Mouse (Mus musculus): Measurements from ENCODE around the gene Cry2. TPM values are rescaled to one million over a fixed set of nuclear protein-coding genes. Genes with fewer than 3 reads are reported as not detected.

Gene Cry2
- polyA plus RNA-seq, 1 experiment from 2014 or later: 10.0 TPM

GRCm38 (mm10) chr2:92385113-92386051, 48.5 kb downstream of the Cry2 start:
- Histone ChIP-seq H3K27ac (ENCODE audit: low read depth, low read length) (no peak overlapping the region), H3K9ac (ENCODE audit: low read depth, low read length) (no peak overlapping the region), H3K27me3 (replicated peaks; ENCODE audit: control insufficient read depth, insufficient read depth, low read length) (no peaks in the 10 kb centered on the region; the same call in 1 of the 2 replicates), H3K4me2 (replicated peaks; ENCODE audit: low read depth) (no peak overlapping the region), H3K36me3 (ENCODE audit: control insufficient read depth, insufficient read depth) (peaks cover 37% of the 10 kb centered on the region), H3K9me3 (ENCODE audit: control insufficient read depth) (no peaks in the 10 kb centered on the region), H3K4me1 (replicated peaks; ENCODE audit: control insufficient read depth, insufficient read depth, low read length) (0 out of 2 replicates have a peak, but pooled peaks cover 3% of the 10 kb centered on the region), H3K4me3 (ENCODE audit: low read depth, low read length) (no peak overlapping the region)
- no peak for ATAC-seq
- no peak for TF ChIP-seq CTCF (IDR thresholded peaks at IDR 0.05; ENCODE audit: low read depth)
- 72% methylated on average over 22 of the region's 22 CpGs for WGBS

GRCm38 (mm10) chr2:92384101-92384500, 49.7 kb downstream of the Cry2 start:
- ATAC-seq: no peak
- H3K36me3 ChIP-seq (ENCODE audit: control insufficient read depth, insufficient read depth): peaks cover 50% of the 10 kb centered on the region
- no peak overlapping the region for H3K4me3 ChIP-seq (ENCODE audit: low read depth, low read length)
- H3K9ac ChIP-seq (ENCODE audit: low read depth, low read length): no peak overlapping the region
- H3K4me1 ChIP-seq (replicated peaks; ENCODE audit: control insufficient read depth, insufficient read depth, low read length): no peaks in the 10 kb centered on the region
- no peak for TF ChIP-seq CTCF (IDR thresholded peaks at IDR 0.05; ENCODE audit: low read depth)
- WGBS: 77% methylated on average over 4 of the region's 4 CpGs
- no peaks in the 10 kb centered on the region for H3K27me3 ChIP-seq (replicated peaks; ENCODE audit: control insufficient read depth, insufficient read depth, low read length)
- no peak overlapping the region for H3K4me2 ChIP-seq (replicated peaks; ENCODE audit: low read depth)
- no peaks in the 10 kb centered on the region for H3K9me3 ChIP-seq (ENCODE audit: control insufficient read depth)
- H3K27ac ChIP-seq (ENCODE audit: low read depth, low read length): no peak overlapping the region

DNA sequence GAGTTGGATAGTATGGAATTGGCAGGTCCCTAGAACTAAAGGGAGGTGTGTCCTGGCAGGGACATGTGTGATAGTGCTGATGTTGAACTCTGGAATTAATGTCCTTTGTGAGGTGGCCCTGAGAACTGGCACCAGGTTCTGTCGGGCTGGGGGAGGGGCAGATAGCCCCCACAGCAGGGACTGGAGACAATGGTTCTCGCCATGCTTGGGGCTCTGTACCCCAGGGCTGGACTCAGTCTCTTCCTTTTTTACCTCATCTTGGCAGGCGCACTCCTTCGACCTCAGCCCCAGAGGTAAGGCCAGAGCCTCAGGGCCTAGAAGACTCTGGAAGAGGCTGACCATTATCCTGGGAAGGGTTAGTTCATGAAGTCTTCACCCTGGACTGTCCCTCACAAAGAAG, 51.1 kb downstream of the Cry2 start:
- no peak overlapping the region for H3K9ac ChIP-seq (ENCODE audit: low read depth, low read length)
- no peak overlapping the region for H3K4me3 ChIP-seq (ENCODE audit: low read depth, low read length)
- no peak overlapping the region for H3K27ac ChIP-seq (ENCODE audit: low read depth, low read length)
- H3K4me1 ChIP-seq (replicated peaks; ENCODE audit: control insufficient read depth, insufficient read depth, low read length): no peaks in the 10 kb centered on the region
- WGBS: 87% methylated on average over 4 of the region's 4 CpGs
- H3K9me3 ChIP-seq (ENCODE audit: control insufficient read depth): no peaks in the 10 kb centered on the region
- no peak for ATAC-seq
- no peak overlapping the region for H3K4me2 ChIP-seq (replicated peaks; ENCODE audit: low read depth)
- no peak for TF ChIP-seq CTCF (IDR thresholded peaks at IDR 0.05; ENCODE audit: low read depth)
- peaks cover 62% of the 10 kb centered on the region for H3K36me3 ChIP-seq (ENCODE audit: control insufficient read depth, insufficient read depth)
- H3K27me3 ChIP-seq (replicated peaks; ENCODE audit: control insufficient read depth, insufficient read depth, low read length): no peaks in the 10 kb centered on the region

GRCm38 (mm10) chr2:92381901-92382588, 51.8 kb downstream of the Cry2 start, which contains the start of gene 1700029I15Rik:
Gene 1700029I15Rik, plus strand, starts transcription at chr2:92382538.
- H3K36me3 ChIP-seq (ENCODE audit: control insufficient read depth, insufficient read depth): peaks cover 68% of the 10 kb centered on the region
- H3K27ac ChIP-seq (ENCODE audit: low read depth, low read length): no peak within 1 kb of the TSS; the same call in 1 of the 2 replicates
- H3K4me2 ChIP-seq (replicated peaks; ENCODE audit: low read depth): no peak within 1 kb of the TSS
- TF ChIP-seq CTCF (IDR thresholded peaks at IDR 0.05; ENCODE audit: low read depth): no peak
- ATAC-seq: no peak
- H3K9me3 ChIP-seq (ENCODE audit: control insufficient read depth): no peaks in the 10 kb centered on the region
- H3K4me1 ChIP-seq (replicated peaks; ENCODE audit: control insufficient read depth, insufficient read depth, low read length): no peaks in the 10 kb centered on the region
- H3K9ac ChIP-seq (ENCODE audit: low read depth, low read length): no peak within 1 kb of the TSS
- WGBS: 87% methylated on average over 5 of the region's 5 CpGs
- H3K27me3 ChIP-seq (replicated peaks; ENCODE audit: control insufficient read depth, insufficient read depth, low read length): no peaks in the 10 kb centered on the region
- no peak within 1 kb of the TSS for H3K4me3 ChIP-seq (ENCODE audit: low read depth, low read length)

DNA sequence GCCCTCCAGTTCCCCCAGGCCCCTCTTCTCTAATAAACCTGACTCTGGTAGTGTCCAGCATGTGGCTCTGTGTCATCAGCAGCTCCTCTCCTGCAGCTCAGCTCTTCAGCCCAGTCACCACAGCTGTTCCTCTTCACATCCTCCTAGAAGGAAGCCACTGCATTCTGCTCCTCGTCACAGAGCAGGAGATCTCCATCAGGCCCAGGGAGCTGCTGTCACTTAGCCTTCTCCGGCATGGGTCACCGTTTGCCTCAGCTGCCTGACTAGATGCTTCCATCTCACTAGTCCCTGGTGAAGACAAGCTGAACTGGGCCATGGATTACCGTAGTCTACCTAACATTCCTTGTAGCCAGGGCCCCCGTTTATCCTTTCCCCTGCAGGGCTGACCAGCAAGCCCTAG, 52.7 kb downstream of the Cry2 start:
- Histone ChIP-seq H3K36me3 (ENCODE audit: control insufficient read depth, insufficient read depth) (peaks cover 61% of the 10 kb centered on the region), H3K27me3 (replicated peaks; ENCODE audit: control insufficient read depth, insufficient read depth, low read length) (no peaks in the 10 kb centered on the region), H3K4me2 (replicated peaks; ENCODE audit: low read depth) (no peak overlapping the region), H3K27ac (ENCODE audit: low read depth, low read length) (no peak overlapping the region; the same call in 1 of the 2 replicates), H3K4me3 (ENCODE audit: low read depth, low read length) (no peak overlapping the region), H3K9me3 (ENCODE audit: control insufficient read depth) (no peaks in the 10 kb centered on the region), H3K9ac (ENCODE audit: low read depth, low read length) (no peak overlapping the region), H3K4me1 (replicated peaks; ENCODE audit: control insufficient read depth, insufficient read depth, low read length) (no peaks in the 10 kb centered on the region)
- 87% methylated on average over 5 of the region's 5 CpGs for WGBS
- no peak for TF ChIP-seq CTCF (IDR thresholded peaks at IDR 0.05; ENCODE audit: low read depth)
- no peak for ATAC-seq

DNA sequence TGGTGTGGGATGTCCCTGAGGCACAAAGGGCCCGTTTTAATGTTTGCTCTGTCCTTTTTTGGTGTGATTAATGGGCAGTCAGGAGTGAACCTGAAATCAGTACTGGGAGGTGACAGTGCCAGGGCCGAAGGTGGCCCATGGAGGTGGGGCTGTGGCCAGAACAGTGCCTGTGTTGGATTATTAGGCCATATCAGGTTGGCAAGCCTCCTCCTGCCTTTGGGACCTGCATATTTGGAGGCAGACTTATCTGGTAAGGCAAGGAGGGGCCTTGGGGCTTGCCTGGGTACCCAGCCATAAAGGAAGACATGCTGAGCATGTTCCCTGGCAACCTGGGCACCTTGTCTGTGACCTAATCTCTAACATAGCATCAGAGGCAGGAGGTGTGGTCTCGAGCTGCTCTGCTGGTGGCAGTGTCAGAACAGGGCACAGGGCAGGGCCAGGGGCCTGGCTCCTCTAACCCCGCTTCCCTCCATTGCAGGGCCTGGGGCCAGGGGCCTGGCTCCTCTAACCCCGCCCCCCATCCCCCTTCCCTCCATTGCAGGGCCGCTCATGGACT, 53.3 kb downstream of the Cry2 start:
- Histone ChIP-seq H3K27me3 (replicated peaks; ENCODE audit: control insufficient read depth, insufficient read depth, low read length) (no peaks in the 10 kb centered on the region), H3K4me3 (ENCODE audit: low read depth, low read length) (no peak overlapping the region), H3K36me3 (ENCODE audit: control insufficient read depth, insufficient read depth) (peaks cover 58% of the 10 kb centered on the region), H3K9me3 (ENCODE audit: control insufficient read depth) (no peaks in the 10 kb centered on the region), H3K4me2 (replicated peaks; ENCODE audit: low read depth) (no peak overlapping the region), H3K4me1 (replicated peaks; ENCODE audit: control insufficient read depth, insufficient read depth, low read length) (no peaks in the 10 kb centered on the region; the same call in 1 of the 2 replicates), H3K27ac (ENCODE audit: low read depth, low read length) (no peak overlapping the region), H3K9ac (ENCODE audit: low read depth, low read length) (no peak overlapping the region)
- no peak for ATAC-seq
- WGBS: 65% methylated on average over 6 of the region's 6 CpGs
- TF ChIP-seq CTCF (IDR thresholded peaks at IDR 0.05; ENCODE audit: low read depth): no peak
